Mouse (Mus musculus): Measurements from ENCODE around the gene Tll1. TPM values are rescaled to one million over a fixed set of nuclear protein-coding genes. Genes with fewer than 3 reads are reported as not detected.

Tll1 gene
- polyA plus RNA-seq (2012; rRNA removed) = 0.98 and 1.7 TPM in 2 replicates

DNA sequence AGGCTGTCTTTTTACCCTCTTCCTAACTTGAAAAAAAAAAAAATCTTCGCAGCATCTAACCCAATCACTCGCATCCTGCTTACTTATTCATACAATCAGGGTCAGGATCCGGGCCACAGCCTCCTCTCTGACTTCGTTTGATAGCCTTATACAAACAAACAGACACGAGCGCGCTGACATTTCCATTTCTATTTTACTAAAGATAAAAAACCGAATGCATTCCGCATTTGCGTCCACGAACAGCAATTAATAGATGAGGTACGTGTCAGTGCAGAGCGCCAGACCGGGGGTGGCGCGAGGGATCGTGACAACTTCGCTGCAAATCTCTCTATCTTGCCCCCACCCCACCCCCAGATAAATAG, at the start of gene Tll1:
Tll1 (minus strand) TSS at position 248 of the 362 bp plus-strand sequence.

All from central nervous system, embryonic 11.5 days (tissue).